Mouse (Mus musculus): ENCODE measurements around the gene Rnf225. TPM values are rescaled to one million over a fixed set of nuclear protein-coding genes. Genes with fewer than 3 reads are reported as not detected.

Gene Rnf225
- polyA plus RNA-seq (2012; rRNA removed): 1.9 and 2.0 TPM in 2 replicates

GRCm38 (mm10) chr7:12927191-12927680 is at the start of gene Rnf225:
Rnf225 (plus strand) TSS chr7:12927416.

DNA sequence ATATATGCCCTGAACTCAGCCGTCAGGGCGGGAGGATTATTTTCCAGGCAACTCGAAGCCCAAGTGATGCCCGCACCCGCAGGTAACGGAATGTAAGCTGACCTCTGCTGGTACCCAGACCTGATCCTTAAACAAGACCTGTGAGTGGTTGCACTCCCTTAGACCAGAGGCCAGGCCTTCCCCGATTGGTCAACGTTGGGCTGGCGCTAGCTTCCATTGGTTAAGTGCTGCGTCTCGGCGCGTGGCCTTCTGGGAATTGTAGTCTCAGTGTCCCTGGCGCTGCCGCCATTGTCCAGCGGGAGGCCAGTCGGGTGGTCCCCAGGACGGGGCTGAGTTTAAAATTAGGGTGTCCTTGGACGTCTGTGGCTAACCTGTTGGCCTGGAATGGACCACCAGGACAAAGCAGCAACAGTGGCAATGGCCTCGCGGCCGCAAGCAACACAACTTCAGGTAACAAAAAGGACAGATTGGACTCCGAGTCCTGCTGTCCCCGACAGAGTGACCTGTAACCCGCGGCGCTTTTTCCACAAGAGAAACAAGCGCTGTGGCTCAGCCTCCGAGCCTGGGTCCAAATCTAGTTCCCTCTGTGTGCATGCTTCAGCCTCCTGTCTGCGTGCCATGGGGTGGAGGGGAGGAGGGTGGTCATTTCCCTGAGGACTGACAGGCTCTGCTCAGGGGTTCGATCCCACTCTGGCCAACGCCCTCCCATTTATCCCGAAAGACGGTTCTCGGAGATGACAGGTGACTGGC is 46.1 kb upstream of the Rnf225 start, which contains the start of gene Zfp128:
Gene Zfp128 (plus strand): TSS at position 267 of the 750 bp plus-strand sequence.

DNA sequence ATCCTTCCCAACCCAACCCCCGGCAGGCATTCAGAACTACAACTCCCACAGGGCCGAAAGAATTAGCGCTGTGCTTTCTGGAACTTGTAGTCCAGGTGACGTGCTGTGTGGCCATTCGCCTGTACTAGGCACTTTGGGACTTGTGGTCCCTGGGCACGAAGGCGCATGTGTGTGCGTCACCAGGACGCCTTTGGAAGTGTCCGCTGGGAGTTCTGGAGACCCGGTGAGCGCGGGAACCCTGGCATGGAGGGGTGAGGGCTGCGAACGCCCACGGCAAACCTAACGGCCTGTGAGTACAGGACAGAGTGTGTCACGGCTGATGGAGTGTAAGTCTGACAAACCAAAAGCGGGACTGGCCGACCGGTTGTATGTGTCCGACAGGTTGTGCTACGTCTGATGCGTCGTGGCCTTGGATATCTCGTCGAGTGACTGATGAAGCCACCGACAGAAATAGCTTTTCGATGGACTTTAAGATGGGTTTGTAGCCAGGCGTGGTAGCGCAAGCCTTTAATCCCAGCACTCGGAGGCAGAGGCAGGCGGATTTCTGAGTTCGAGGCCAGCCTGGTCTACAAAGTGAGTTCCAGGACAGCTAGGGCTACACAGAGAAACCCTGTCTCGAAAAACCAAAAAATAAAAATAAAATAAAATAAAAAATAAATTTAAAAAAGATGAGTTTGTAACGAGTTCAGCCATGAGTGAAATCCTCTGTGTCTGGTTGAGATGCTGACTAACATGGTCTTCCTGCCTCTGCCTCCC is 29.4 kb upstream of the Rnf225 start, which contains the start of gene Zscan22:
Gene Zscan22 (plus strand): TSS at position 161 of the 756 bp plus-strand sequence.

GRCm38 (mm10) chr7:12921705-12922465 is 5.3 kb upstream of the Rnf225 start, which contains the start of gene Rps5:
Rps5 (plus strand) TSS chr7:12922290.

DNA sequence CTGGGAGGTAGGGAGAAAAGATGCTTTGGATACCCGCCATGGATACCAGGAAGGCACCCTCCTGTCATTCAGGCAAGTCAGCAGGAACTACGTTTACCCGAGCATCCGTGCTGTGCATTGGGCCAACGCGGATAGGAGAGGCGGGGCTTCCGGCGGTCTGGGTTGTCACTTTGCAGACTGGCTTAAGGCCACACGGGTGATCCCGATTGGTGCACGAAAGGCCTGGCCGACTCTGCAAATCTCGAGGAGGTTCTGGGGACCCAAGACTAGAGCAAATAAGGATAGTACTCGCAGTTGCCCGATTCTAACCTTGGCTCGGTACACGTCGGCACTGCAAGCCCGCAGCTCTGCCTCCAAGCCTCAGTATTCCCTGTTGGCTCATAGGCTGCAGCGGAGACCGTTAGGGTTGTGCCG is 38.5 kb downstream of the Rnf225 start, which contains the start of gene Zfp324:
Gene Zfp324 (plus strand): TSS at position 161 of the 414 bp plus-strand sequence.

DNA sequence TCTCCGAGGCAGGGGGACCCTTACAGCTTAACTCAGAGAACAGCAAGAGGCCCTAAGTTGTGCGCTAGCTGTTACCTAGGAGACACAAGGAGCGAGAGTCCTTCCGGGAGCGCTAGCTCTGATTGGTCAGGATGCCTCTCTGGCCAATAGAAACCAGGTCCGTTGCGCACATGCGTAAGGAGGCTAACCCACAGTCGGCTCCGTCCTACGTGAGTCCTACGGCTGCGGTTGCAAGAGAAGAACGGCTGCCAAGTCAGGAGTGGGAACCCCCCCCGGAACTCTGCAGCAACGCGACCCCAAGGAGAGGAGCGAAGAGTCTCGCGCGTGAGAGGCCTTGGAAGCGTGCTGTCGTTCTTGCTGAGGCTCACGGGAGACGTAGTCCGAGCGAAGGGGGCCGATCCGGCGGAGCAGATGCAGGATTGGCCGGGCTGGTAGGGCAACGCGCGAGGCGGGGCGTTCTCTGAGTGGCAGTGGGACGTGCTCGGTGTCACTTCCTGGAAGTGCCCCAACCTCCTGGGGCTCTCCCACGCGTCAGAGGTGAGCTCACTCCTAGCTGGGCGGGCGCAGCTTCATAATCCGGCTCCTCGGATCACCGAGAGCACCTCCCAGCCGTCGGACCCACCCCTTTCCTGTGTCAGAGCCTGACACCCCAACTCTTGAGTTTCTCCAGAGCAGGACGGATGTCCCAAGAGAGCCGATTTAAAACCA is 50.6 kb downstream of the Rnf225 start, which contains the start of gene Zfp446:
Gene Zfp446 (plus strand): TSS at position 167 of the 708 bp plus-strand sequence.

Other genes with a start within 250 kb of the Rnf225 start
- not detected in 2 replicates for gene Vmn2r55, start 242.4 kb upstream of the Rnf225 start, polyA plus RNA-seq (2012; rRNA removed)
- 0.01 TPM in 1 of 2 replicates, not detected in the other for gene Vmn2r56, start 192.4 kb upstream of the Rnf225 start, polyA plus RNA-seq (2012; rRNA removed)
- 39.2 and 40.2 TPM in 2 replicates for gene Zscan18, start 123.8 kb upstream of the Rnf225 start, polyA plus RNA-seq (2012; rRNA removed)
- gene Zfp329, start 108.6 kb upstream of the Rnf225 start, polyA plus RNA-seq (2012; rRNA removed): 20.6 and 21.3 TPM in 2 replicates
- gene Zfp110, start 92.7 kb upstream of the Rnf225 start, polyA plus RNA-seq (2012; rRNA removed): 12.7 and 13.3 TPM in 2 replicates
- 9.5 and 9.9 TPM in 2 replicates for gene Zfp128, start 46.2 kb upstream of the Rnf225 start, polyA plus RNA-seq (2012; rRNA removed)
- 12.9 and 14.9 TPM in 2 replicates for gene Zscan22, start 29.6 kb upstream of the Rnf225 start, polyA plus RNA-seq (2012; rRNA removed)
- 2,008 and 2,137 TPM in 2 replicates for gene Rps5, start 5.1 kb upstream of the Rnf225 start, polyA plus RNA-seq (2012; rRNA removed)
- 11.9 and 12.0 TPM in 2 replicates for gene Zfp324, start 38.4 kb downstream of the Rnf225 start, polyA plus RNA-seq (2012; rRNA removed)
- 11.2 and 11.3 TPM in 2 replicates for gene Zfp446, start 50.4 kb downstream of the Rnf225 start, polyA plus RNA-seq (2012; rRNA removed)
- gene Slc27a5, start 70.8 kb downstream of the Rnf225 start, polyA plus RNA-seq (2012; rRNA removed): 1.1 and 1.2 TPM in 2 replicates
- gene Trim28, start 71.7 kb downstream of the Rnf225 start, polyA plus RNA-seq (2012; rRNA removed): 367 and 417 TPM in 2 replicates
- 30.5 and 39.6 TPM in 2 replicates for gene Zbtb45, start 82.6 kb downstream of the Rnf225 start, polyA plus RNA-seq (2012; rRNA removed)
- gene Chmp2a, start 107.4 kb downstream of the Rnf225 start, polyA plus RNA-seq (2012; rRNA removed): 212 and 230 TPM in 2 replicates
- 326 and 330 TPM in 2 replicates for gene Ube2m, start 110.9 kb downstream of the Rnf225 start, polyA plus RNA-seq (2012; rRNA removed)
- gene Mzf1, start 127.3 kb downstream of the Rnf225 start, polyA plus RNA-seq (2012; rRNA removed): 12.1 and 14.2 TPM in 2 replicates
- gene Vmn1r85, start 167.8 kb downstream of the Rnf225 start, polyA plus RNA-seq (2012; rRNA removed): 0.18 and 0.20 TPM in 2 replicates
- gene Vmn1r86, start 192.5 kb downstream of the Rnf225 start, polyA plus RNA-seq (2012; rRNA removed): 0.01 TPM in 2 replicates
- not detected in 2 replicates for gene Vmn1r87, start 212.7 kb downstream of the Rnf225 start, polyA plus RNA-seq (2012; rRNA removed)
- gene Vmn1r88, start 232.2 kb downstream of the Rnf225 start, polyA plus RNA-seq (2012; rRNA removed): 0.01 TPM in 1 of 2 replicates, not detected in the other